Comparison of ENCODE assay signal across 8 mouse cellular contexts in the genomic region with DNA sequence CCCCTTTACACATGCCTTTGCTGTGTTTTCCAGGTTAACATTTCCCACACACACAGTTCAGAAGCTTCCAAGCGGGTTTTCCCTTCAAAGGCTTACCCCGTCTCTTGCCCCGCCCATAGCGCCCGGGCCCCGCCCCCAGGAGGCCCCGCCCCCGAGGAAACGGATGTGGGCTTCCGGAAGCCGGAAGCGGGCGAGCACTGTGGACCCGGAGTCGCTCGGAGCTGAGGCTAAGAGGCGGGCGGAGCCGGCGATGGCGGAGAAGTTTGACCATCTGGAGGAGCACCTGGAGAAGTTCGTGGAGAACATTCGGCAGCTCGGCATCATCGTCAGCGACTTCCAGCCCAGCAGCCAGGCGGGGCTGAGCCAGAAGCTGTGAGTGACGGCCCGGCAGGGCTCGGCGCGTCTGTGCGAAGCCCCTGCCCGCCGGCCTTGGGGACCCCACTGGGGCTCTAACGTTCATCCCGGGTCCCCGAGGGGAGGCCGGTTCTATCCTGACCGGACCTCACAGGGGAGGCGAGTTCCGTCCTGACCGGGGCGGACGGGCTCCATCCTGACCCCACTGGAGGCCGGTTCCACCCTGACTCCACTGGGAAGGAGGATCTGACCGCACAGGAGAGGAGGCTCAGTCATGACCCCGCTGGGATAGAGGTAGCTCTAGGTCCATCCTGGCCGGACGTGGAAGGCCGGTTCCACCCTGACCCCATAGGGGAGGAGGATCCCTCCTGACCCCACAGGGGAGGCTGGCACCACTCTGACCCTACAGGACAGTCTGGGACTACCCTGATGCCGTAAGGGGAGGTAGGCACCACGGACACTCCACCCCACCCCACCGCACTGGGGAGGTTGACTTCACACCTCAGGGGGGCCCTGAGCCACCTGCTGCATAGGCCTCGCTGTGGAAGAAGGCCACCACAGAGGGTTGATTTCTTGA. TPM values are rescaled to one million over a fixed set of nuclear protein-coding genes. Genes with fewer than 3 reads are reported as not detected.
DNase-seq lines count a peak whose midpoint lies in the region; ATAC-seq lines count a peak whose summit lies in the region.

No protein-coding gene starts in this region.

- H3K4me2 ChIP-seq in hindbrain, embryonic 13.5 days: peak overlapping the region; percentile 100

- WGBS in hindbrain, embryonic 13.5 days: 1% methylated on average over 55 of the region's 55 CpGs

- peaks cover 31% of the 10 kb centered on the region for H3K36me3 ChIP-seq in hindbrain, embryonic 13.5 days

- H3K27ac ChIP-seq in hindbrain, embryonic 13.5 days: 0 out of 2 replicates have a peak overlapping the region, but pooled peaks have one; percentile 23

- ATAC-seq in hindbrain, embryonic 13.5 days (ENCODE audit: low FRiP score): peak; percentile 95

- peak; percentile 78 for DNase-seq in T-cell, adult 2 months (ENCODE audit: low spot score)
- peak; percentile 90 to 98 for DNase-seq in cerebellum, postnatal 25 days
- DNase-seq in frontal cortex, postnatal 25 days (ENCODE audit: low spot score in 2 of 2): peak; percentile 46 to 71
- peak; percentile 73 to 78 for DNase-seq in layer of hippocampus, postnatal 25 days (ENCODE audit: extremely low spot score in 1 of 2, low spot score in 1 of 2)
- DNase-seq in lung, postnatal 25 days (ENCODE audit: low spot score): peak; percentile 81
- peak; percentile 88 for DNase-seq in retina, embryonic 14.5 days (ENCODE audit: low spot score)
- peak; percentile 91 for DNase-seq in thymus, postnatal 4 days

- peak overlapping the region; percentile 98 for H3K9ac ChIP-seq in hindbrain, embryonic 13.5 days

- H3K9me3 ChIP-seq in hindbrain, embryonic 13.5 days: no peaks in the 10 kb centered on the region

- peaks cover 15% of the 10 kb centered on the region for H3K4me1 ChIP-seq in hindbrain, embryonic 13.5 days (replicated peaks)

- peak overlapping the region; percentile 98 for H3K4me3 ChIP-seq in hindbrain, embryonic 13.5 days

- no peaks in the 10 kb centered on the region for H3K27me3 ChIP-seq in hindbrain, embryonic 13.5 days

RNA-seq across cellular contexts. Expression of gene Med10, which starts 7.8 kb away (rescaled TPM):
- polyA plus RNA-seq in hindbrain, embryonic 13.5 days (2015; fragmentation: Nextera tagmentation; extraction: Ambion mirVana): 175 and 179 TPM in 2 replicates
- 10 to 100 TPM; 60.9 to 65.4 TPM for total RNA-seq in layer of hippocampus, postnatal 25 days (2021)

Comparison
In these comparisons a context has a peak if more than half of its experiments do, and no peak if none do; other contexts are left out.
1. Peak in every context shown above with its lines: DNase-seq, ATAC-seq, H3K4me3 ChIP-seq and H3K27ac ChIP-seq.